Mouse (Mus musculus) lung, embryonic 16.5 days (tissue): ENCODE measurements at regions not wholly inside any gene's neighbourhood (a gene's known extent, or its start where the extent isn't known, plus 50 kb on each side); places are given as distances from the start of the nearest gene placed in this dataset.

ENCODE experiments used
- ATAC-seq: fragments of 200-750 bp; cut with Nextera tagmentation; 2 replicates; pipeline ENCODE4 v1.8.0; 2017; ENCODE audit warnings: low read depth, mild to moderate bottlenecking, moderate library complexity
- H3K27ac ChIP-seq: fragments of 300-500 bp; sonication (generic); 2 replicates; pipeline ENCODE4 v1.5.1; 2014; ENCODE audit warnings: mild to moderate bottlenecking, control low read depth, low read length
- H3K27me3 ChIP-seq: fragments of 300-500 bp; sonication (generic); 2 replicates; pipeline ENCODE4 v1.6.1; 2014; ENCODE audit warnings: low read depth, low read length, mixed read lengths; ENCODE audit not compliant: control insufficient read depth, insufficient read depth
- H3K36me3 ChIP-seq: fragments of 300-500 bp; sonication (generic); 2 replicates; pipeline ENCODE4 v1.6.1; 2014; ENCODE audit warnings: low read length; ENCODE audit not compliant: control insufficient read depth, insufficient read depth
- H3K4me1 ChIP-seq: fragments of 300-500 bp; sonication (generic); replicated peaks from 2 replicates; pipeline ENCODE4 v1.6.1; 2014; ENCODE audit warnings: low read length, mixed read lengths; ENCODE audit not compliant: control insufficient read depth, insufficient read depth
- H3K4me2 ChIP-seq: fragments of 300-500 bp; sonication (generic); 2 replicates; pipeline ENCODE4 v1.6.1; 2014; ENCODE audit warnings: low read depth, low read length, control low read depth
- H3K4me3 ChIP-seq: fragments of 300-500 bp; sonication (generic); 2 replicates; pipeline ENCODE4 v1.5.1; 2014; ENCODE audit warnings: mild to moderate bottlenecking, low read length, control low read depth
- H3K9ac ChIP-seq: fragments of 300-500 bp; sonication (generic); 2 replicates; pipeline ENCODE4 v1.6.1; 2014; ENCODE audit warnings: low read length, control low read depth
- H3K9me3 ChIP-seq: fragments of 300-500 bp; sonication (generic); 2 replicates; pipeline ENCODE4 v1.6.1; 2016; ENCODE audit warnings: low read length; ENCODE audit not compliant: control insufficient read depth
- WGBS: fragments of 180-500 bp; shearing (Covaris S2); extraction: QIAGEN DNeasy Blood & Tissue Kit; methylation state at CpG from one replicate; pipeline ENCODE4 v1.1.7; 2014; 5-methylcytosine and 5-hydroxymethylcytosine counted together

DNA sequence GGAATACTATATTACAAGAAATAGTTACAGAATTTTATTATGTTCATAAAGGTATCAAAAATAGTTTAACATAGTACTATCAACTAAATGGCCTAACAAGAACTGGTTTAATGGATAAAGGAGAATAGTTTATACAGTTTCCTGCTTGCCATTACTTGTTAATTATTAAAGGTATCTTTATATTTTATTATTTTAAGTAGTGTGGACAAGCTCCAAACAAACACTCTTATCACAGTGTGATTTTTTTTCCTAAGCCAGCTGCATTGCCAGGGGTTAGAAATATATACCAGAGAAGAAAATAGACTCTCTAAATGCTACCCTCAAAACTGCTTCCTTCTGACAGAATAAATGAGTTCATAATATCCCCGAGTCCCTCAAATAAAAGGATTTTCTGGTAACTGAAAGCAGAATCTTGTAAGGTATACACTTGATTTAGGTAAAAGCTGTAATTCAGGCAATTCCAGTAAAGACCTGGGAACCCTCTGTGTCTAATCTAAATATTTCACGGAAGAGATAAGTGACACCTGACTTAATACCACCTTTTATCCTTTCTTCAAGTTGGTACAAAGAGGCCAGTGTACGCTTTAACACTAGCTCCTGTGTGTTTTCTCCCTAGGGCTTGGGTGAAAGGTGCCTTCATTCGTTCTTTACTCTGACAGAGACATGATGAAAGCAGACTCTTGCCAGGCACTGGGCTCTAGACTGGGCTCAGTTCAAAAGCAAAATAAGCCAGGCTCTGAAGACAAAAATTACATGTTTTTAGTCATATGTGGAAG is 76.5 kb upstream of the Ccser1 start:
- Histone ChIP-seq H3K36me3 (no peaks in the 10 kb centered on the region), H3K9ac (no peak overlapping the region), H3K4me2 (no peak overlapping the region), H3K27me3 (no peaks in the 10 kb centered on the region), H3K4me3 (no peak overlapping the region), H3K27ac (no peak overlapping the region), H3K9me3 (no peaks in the 10 kb centered on the region), H3K4me1 (no peaks in the 10 kb centered on the region)
- 34% methylated on average over 4 of the region's 4 CpGs for WGBS
- no peak for ATAC-seq

GRCm38 (mm10) chr6:61115250-61115649 is 64.9 kb upstream of the Ccser1 start:
- H3K4me2 ChIP-seq: no peak overlapping the region
- no peaks in the 10 kb centered on the region for H3K27me3 ChIP-seq
- 81% methylated on average over 1 of the region's 1 CpGs for WGBS
- no peaks in the 10 kb centered on the region for H3K36me3 ChIP-seq
- H3K4me1 ChIP-seq: no peaks in the 10 kb centered on the region
- H3K9me3 ChIP-seq: no peaks in the 10 kb centered on the region
- H3K9ac ChIP-seq: no peak overlapping the region
- H3K27ac ChIP-seq: no peak overlapping the region
- no peak for ATAC-seq
- no peak overlapping the region for H3K4me3 ChIP-seq

DNA sequence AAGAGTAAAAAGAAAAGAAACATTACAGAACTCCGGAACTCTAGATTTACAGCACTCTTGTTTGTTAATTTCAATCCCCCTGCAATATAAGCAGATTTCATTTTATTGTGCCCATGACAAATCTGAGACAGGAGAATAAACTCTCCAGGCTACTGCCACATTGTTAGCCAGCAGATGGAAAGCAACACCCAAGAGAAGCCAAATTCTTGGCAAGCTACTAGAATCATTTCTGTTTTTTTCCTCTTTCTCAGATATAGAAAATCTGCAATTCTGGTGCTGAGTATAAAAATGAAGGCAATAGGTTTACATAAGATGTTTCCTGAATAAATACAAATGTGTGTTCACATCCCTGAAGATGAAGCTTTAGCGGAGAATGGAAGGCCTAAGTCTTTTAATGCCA is 60.5 kb upstream of the Ccser1 start:
- H3K27me3 ChIP-seq: no peaks in the 10 kb centered on the region
- H3K36me3 ChIP-seq: no peaks in the 10 kb centered on the region
- H3K9ac ChIP-seq: no peak overlapping the region
- H3K4me3 ChIP-seq: no peak overlapping the region
- no peaks in the 10 kb centered on the region for H3K4me1 ChIP-seq
- H3K27ac ChIP-seq: no peak overlapping the region
- ATAC-seq: no peak
- H3K9me3 ChIP-seq: no peaks in the 10 kb centered on the region
- 42% methylated on average over 2 of the region's 2 CpGs for WGBS
- H3K4me2 ChIP-seq: no peak overlapping the region

DNA sequence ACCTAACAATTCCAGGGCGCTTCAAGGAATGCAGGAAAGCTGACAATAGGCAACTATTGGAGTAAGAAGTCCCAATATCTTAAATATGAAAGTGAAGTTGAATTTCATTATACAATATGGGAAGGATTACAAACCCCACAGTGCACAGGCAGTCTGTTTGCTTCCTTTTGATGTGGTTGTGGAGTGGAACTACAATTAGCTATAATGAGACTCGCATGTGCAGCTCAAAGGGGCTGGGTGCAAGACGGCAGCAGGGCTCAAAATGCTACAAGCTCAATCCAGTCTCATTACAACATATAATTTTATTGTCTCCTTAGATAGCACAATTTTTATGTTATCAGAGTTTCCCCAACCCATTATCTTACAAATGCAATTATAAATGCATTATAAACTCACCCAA is 54.7 kb upstream of the Ccser1 start:
- no peaks in the 10 kb centered on the region for H3K4me1 ChIP-seq
- no peak overlapping the region for H3K4me3 ChIP-seq
- H3K9me3 ChIP-seq: no peaks in the 10 kb centered on the region
- 75% methylated on average over 3 of the region's 3 CpGs for WGBS
- no peak for ATAC-seq
- no peaks in the 10 kb centered on the region for H3K27me3 ChIP-seq
- H3K36me3 ChIP-seq: no peaks in the 10 kb centered on the region
- H3K9ac ChIP-seq: no peak overlapping the region
- H3K4me2 ChIP-seq: no peak overlapping the region
- H3K27ac ChIP-seq: no peak overlapping the region

GRCm38 (mm10) chr6:61127238-61127637 is 52.9 kb upstream of the Ccser1 start:
- H3K9me3 ChIP-seq: no peaks in the 10 kb centered on the region
- no peak for ATAC-seq
- H3K4me2 ChIP-seq: no peak overlapping the region
- no peaks in the 10 kb centered on the region for H3K27me3 ChIP-seq
- WGBS: 71% methylated on average over 1 of the region's 1 CpGs
- H3K36me3 ChIP-seq: no peaks in the 10 kb centered on the region
- H3K9ac ChIP-seq: no peak overlapping the region
- no peaks in the 10 kb centered on the region for H3K4me1 ChIP-seq
- H3K27ac ChIP-seq: no peak overlapping the region
- H3K4me3 ChIP-seq: no peak overlapping the region

DNA sequence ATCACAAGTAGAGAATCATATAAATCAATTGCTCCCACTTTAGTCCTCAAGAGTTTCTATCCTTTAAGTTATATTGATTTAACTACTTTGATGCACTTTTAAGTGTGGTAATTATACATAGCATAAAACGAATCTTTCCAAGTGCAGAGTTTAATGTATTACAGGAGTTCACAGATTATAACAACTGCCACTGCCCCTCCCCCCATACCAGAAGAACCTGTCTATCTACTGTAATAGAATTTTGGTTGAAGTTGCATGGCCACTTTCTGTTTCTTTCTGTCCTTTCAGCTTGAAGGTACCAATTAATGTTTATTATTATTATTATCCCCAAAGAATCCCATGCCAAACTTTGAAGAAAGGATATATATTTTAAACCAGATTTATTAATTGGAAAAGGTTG is 51.9 kb upstream of the Ccser1 start:
- H3K27me3 ChIP-seq: no peaks in the 10 kb centered on the region
- 53% methylated on average over 1 of the region's 1 CpGs for WGBS
- no peaks in the 10 kb centered on the region for H3K9me3 ChIP-seq
- no peak overlapping the region for H3K4me2 ChIP-seq
- no peaks in the 10 kb centered on the region for H3K4me1 ChIP-seq
- no peak overlapping the region for H3K9ac ChIP-seq
- no peak overlapping the region for H3K27ac ChIP-seq
- H3K4me3 ChIP-seq: no peak overlapping the region
- no peaks in the 10 kb centered on the region for H3K36me3 ChIP-seq
- no peak for ATAC-seq
